Mouse (Mus musculus) spleen, adult 2 months (tissue): ENCODE measurements around the gene Smad6. TPM values are rescaled to one million over a fixed set of nuclear protein-coding genes. Genes with fewer than 3 reads are reported as not detected.

ENCODE experiments used
- DNase-seq, 2 experiments: peaks; one replicate each; pipeline versions ENCODE4 v3.0.0 to v3.0.0-alpha.2; 2012 to 2021; ENCODE audit warnings: low spot score in 2 of 2, low read depth in 1 of 2
- H3K27ac ChIP-seq: fragments of 200-500 bp; 2 replicates; pipeline ENCODE4 v1.5.1; 2012; ENCODE audit warnings: low read length, inconsistent platforms; ENCODE audit not compliant: insufficient read depth
- H3K27me3 ChIP-seq: fragments of 200-500 bp; 2 replicates; pipeline ENCODE4 v1.6.1; 2012; ENCODE audit warnings: mild to moderate bottlenecking, moderate library complexity, low read length, inconsistent platforms; ENCODE audit not compliant: control insufficient read depth, insufficient read depth
- H3K36me3 ChIP-seq: fragments of 200-500 bp; 2 replicates; pipeline ENCODE4 v1.6.1; 2012; ENCODE audit warnings: mild to moderate bottlenecking, low read length, inconsistent platforms; ENCODE audit not compliant: control insufficient read depth, insufficient read depth
- H3K4me1 ChIP-seq: fragments of 200-500 bp; 2 replicates; pipeline ENCODE4 v1.6.1; 2011; ENCODE audit warnings: inconsistent platforms; ENCODE audit not compliant: control insufficient read depth, insufficient read depth, insufficient read length
- H3K4me3 ChIP-seq: fragments of 200-500 bp; 2 replicates; pipeline ENCODE4 v1.5.1; 2011; ENCODE audit warnings: mild to moderate bottlenecking, inconsistent platforms; ENCODE audit not compliant: insufficient read depth, insufficient read length; ENCODE audit errors: extremely low read depth
- CTCF ChIP-seq: fragments of 200-500 bp; IDR thresholded peaks from 2 replicates; pipeline ENCODE4 v1.5.1; 2011; ENCODE audit warnings: mild to moderate bottlenecking, inconsistent platforms; ENCODE audit not compliant: insufficient read depth, insufficient read length, insufficient replicate concordance; ENCODE audit errors: extremely low read depth
- POLR2A ChIP-seq: fragments of 200-500 bp; IDR thresholded peaks from 2 replicates; pipeline ENCODE4 v1.6.1; 2011; ENCODE audit warnings: low read depth, low read length, inconsistent platforms
- WGBS: fragments of 180-500 bp; shearing (Covaris S2); methylation state at CpG from one replicate; pipeline ENCODE4 v1.1.7; 2018; 5-methylcytosine and 5-hydroxymethylcytosine counted together
- polyA plus RNA-seq: library from polyadenylated mRNA; depleted of rRNA; stranded (reverse); fragments of >200 nt; gene quantifications from 2 replicates; pipeline ENCODE4 v1.2.3, GENCODE M21; 2012

Smad6 gene
- polyA plus RNA-seq, 1 experiment, result 6.2 TPM

DNA sequence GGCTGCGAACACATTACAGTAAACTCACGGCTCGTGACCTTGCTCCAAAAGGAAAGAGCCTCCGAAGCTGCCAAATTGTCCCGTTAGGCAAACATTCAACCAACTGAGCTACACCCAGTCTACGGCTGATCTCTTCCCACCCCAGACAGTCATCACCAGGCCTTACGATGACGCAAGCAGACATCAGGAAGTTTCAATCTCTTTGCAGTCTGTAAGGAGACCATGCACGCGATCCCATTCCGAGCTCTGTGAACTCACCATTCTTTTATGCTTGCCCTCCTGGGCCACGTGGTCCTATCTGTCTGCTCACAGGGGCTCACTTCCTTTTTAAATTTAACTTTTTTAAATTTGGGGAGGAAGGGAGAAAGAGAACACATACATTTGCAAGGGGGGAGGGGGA is 32.6 kb downstream of the Smad6 start:
- H3K27ac ChIP-seq, result no peak overlapping the region
- no peaks in the 10 kb centered on the region for H3K36me3 ChIP-seq
- H3K27me3 ChIP-seq, result no peaks in the 10 kb centered on the region
- no peak for DNase-seq
- no peak overlapping the region for H3K4me3 ChIP-seq
- 46% methylated on average over 12 of the region's 12 CpGs for WGBS
- peaks cover 5% of the 10 kb centered on the region; the same call in 1 of the 2 replicates for H3K4me1 ChIP-seq
- TF ChIP-seq CTCF (no peak), POLR2A (no peak)

DNA sequence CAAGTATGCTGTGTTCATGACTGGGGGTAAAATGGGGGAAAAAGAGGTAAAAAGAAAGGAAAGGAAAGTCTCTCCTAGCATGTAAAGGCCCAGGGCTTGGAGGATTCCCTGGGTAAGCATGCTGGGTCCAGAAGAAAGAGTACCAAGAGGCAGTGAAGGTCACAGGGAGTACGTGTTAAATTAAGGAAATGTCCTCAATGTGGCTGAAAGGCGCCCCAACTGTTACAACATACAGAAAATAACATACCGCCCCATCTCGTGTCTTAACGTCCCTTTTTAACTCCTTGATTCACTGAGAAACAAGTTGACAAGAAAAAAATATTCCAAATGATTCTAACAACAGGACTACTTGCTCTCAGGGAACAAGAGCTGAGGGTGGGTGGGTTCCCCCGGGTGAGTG is 36.7 kb downstream of the Smad6 start:
- DNase-seq, result no peak
- no peak for TF ChIP-seq POLR2A
- TF ChIP-seq CTCF, result no peak
- Histone ChIP-seq H3K27ac (no peak overlapping the region), H3K4me1 (peaks cover 5% of the 10 kb centered on the region; the same call in 1 of the 2 replicates), H3K36me3 (no peaks in the 10 kb centered on the region), H3K27me3 (no peaks in the 10 kb centered on the region), H3K4me3 (no peak overlapping the region)
- WGBS, result 78% methylated on average over 6 of the region's 6 CpGs

DNA sequence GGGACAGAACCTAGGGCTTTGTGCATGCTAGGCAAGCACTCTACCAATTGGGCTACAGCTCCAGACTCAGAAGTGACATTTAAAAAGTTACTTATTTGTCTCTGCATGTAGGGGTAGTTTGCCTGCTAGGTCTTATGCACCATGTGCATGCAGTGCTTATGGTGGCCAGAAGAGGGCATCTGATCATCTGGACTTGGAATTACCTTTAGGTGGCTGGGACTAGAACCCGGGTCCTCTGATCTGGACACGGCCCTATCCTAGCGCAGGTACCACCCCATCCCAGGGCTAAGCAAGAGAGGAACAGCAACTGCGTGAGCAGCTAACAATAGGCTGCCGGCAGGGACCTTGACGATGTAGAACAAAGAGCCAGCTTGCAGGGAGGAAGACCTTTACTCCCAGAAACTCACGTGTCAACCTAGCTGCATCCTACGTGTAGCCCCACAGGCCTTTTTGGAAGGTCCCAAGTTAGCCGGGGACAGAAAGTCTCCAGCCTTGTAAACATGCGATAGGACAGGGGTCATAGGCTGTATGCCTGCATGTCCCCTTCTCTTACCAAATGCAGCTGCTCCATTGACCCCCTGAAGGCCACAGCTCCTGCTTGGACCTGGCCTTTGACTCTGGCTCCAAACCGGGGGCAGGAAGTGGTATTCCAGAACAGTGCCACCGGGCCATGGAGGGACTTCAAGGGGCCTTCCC is 38.8 kb downstream of the Smad6 start:
- no peak for DNase-seq
- no peak for TF ChIP-seq CTCF
- no peak for TF ChIP-seq POLR2A
- H3K4me1 ChIP-seq, result no peaks in the 10 kb centered on the region
- no peak overlapping the region for H3K4me3 ChIP-seq
- no peaks in the 10 kb centered on the region for H3K27me3 ChIP-seq
- no peak overlapping the region for H3K27ac ChIP-seq
- no peaks in the 10 kb centered on the region for H3K36me3 ChIP-seq
- 92% methylated on average over 12 of the region's 12 CpGs for WGBS

DNA sequence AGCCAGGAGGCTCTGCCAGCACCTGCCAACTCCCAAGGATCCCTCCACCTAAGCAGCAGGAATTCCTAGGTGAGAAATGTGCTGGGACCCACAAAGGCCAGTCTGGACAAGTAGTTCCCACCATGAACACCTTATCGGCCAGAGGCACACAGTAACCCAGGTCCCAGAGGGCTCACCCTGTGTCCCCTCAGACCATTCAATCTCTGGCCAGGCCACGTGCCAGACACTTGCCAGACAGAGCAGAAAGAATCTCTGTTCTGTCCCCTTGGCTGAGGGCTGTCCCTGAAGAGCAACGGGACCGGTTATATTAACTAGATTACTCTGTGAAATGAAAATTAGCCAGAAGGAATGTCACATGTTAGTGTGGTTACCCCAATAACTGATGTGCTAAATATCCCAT is 39.9 kb downstream of the Smad6 start:
- DNase-seq, result no peak
- Histone ChIP-seq H3K27ac (no peak overlapping the region), H3K4me1 (no peaks in the 10 kb centered on the region), H3K27me3 (no peaks in the 10 kb centered on the region), H3K4me3 (no peak overlapping the region), H3K36me3 (no peaks in the 10 kb centered on the region)
- WGBS, result 88% methylated on average over 4 of the region's 4 CpGs
- TF ChIP-seq POLR2A, result no peak

DNA sequence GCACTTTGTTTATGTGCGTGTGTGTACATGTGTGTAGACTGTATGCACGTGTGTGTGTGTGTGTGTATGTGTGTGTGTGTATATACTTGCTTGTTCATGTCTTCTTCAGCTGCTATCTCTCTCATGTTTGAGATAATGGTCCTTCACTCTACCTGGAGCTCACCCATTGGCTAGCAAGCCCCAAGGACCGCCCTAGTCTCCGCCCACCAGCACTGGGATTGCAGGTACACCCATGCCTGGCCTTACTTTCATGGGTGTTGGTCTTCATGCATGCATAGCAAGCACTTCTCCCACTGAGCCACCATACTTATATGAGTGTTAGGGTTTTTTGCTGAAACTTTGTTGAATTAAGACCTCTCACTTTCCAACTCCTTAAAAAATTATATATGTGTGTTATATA is 40.5 kb downstream of the Smad6 start:
- no peak for DNase-seq
- no peak overlapping the region for H3K4me3 ChIP-seq
- no peaks in the 10 kb centered on the region for H3K27me3 ChIP-seq
- 81% methylated on average over 4 of the region's 4 CpGs for WGBS
- no peaks in the 10 kb centered on the region for H3K36me3 ChIP-seq
- no peak overlapping the region for H3K27ac ChIP-seq
- TF ChIP-seq POLR2A (no peak), CTCF (no peak)
- no peaks in the 10 kb centered on the region for H3K4me1 ChIP-seq

DNA sequence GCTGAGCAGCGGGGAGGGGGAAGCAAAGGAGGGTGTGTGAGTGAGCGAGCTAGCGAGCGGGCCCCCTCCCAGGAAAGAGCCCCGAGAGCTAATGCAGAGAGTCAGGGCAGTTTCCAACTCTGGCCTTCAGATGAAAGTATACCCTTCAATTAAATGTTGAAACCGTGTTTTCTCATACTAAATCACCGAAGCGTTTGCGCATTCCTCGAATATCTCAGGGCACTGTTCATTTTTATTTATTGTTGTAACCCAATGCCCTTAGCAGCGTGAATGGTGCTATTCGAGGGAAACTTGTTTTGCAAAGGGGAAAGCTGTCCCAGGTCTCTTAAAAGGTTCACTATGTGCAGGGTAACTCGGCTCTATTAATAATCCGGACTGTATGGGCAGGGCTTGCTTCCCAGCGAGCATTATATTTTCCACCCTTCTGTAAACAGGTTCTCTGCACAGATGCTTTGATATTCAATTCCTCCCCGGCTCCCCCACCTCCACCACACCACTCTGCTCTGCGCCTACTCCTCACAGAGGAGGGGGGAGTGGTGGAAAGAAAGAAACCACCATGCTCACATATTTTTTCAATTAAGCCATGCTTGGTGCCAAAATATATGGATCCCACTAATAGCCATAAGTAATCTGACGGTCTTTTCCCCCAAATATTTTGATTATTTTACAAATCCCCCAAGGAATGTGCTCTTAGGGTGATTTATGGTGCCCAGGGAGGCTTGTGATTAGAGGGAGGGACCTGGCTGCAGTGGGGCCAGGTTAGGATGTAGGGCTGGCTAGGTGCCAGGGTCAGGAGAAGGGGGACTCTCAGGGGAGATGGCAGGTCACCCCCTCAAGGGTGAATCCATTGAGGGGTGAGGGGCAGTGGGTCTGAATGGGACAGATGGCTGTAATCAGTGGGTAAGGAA is 41.4 kb downstream of the Smad6 start:
- no peaks in the 10 kb centered on the region for H3K36me3 ChIP-seq
- 84% methylated on average over 18 of the region's 18 CpGs for WGBS
- TF ChIP-seq POLR2A (no peak), CTCF (no peak)
- H3K4me1 ChIP-seq, result no peaks in the 10 kb centered on the region
- no peak overlapping the region for H3K4me3 ChIP-seq
- H3K27me3 ChIP-seq, result no peaks in the 10 kb centered on the region
- no peak overlapping the region for H3K27ac ChIP-seq
- DNase-seq, result no peak

GRCm38 (mm10) chr9:63979275-63979674 is 42.6 kb downstream of the Smad6 start:
- H3K27me3 ChIP-seq, result no peaks in the 10 kb centered on the region
- DNase-seq, result no peak
- 78% methylated on average over 2 of the region's 2 CpGs for WGBS
- no peaks in the 10 kb centered on the region for H3K36me3 ChIP-seq
- H3K27ac ChIP-seq, result no peak overlapping the region
- H3K4me1 ChIP-seq, result no peaks in the 10 kb centered on the region
- TF ChIP-seq POLR2A (no peak), CTCF (no peak)
- H3K4me3 ChIP-seq, result no peak overlapping the region
